Mouse (Mus musculus): ENCODE measurements around the gene Marco. TPM values are rescaled to one million over a fixed set of nuclear protein-coding genes. Genes with fewer than 3 reads are reported as not detected.

Gene Marco
- polyA plus RNA-seq, 1 experiment, result 35.3 TPM

GRCm38 (mm10) chr1:120449662-120450061 lies 55.2 kb downstream of the Marco start:
- Histone ChIP-seq H3K4me3 (ENCODE audit: extremely low read depth, insufficient read depth, insufficient read length) (no peak overlapping the region), H3K36me3 (ENCODE audit: control insufficient read depth, insufficient read depth, low read length) (no peaks in the 10 kb centered on the region), H3K27me3 (ENCODE audit: control insufficient read depth, insufficient read depth, low read length) (no peaks in the 10 kb centered on the region), H3K4me1 (ENCODE audit: control insufficient read depth, insufficient read depth, insufficient read length) (no peaks in the 10 kb centered on the region), H3K27ac (ENCODE audit: insufficient read depth, low read length) (no peak overlapping the region)
- no peak for DNase-seq (ENCODE audit: low read depth in 1 of 2, low spot score in 2 of 2)
- 9% methylated on average over 2 of the region's 2 CpGs for WGBS
- TF ChIP-seq POLR2A (IDR thresholded peaks at IDR 0.05; ENCODE audit: low read depth, low read length), result no peak
- no peak for TF ChIP-seq CTCF (IDR thresholded peaks at IDR 0.05; ENCODE audit: extremely low read depth, insufficient read depth, insufficient read length, insufficient replicate concordance)

GRCm38 (mm10) chr1:120443228-120443639 lies 61.6 kb downstream of the Marco start:
- 8% methylated on average over 3 of the region's 3 CpGs for WGBS
- no peak overlapping the region for H3K4me3 ChIP-seq (ENCODE audit: extremely low read depth, insufficient read depth, insufficient read length)
- H3K27me3 ChIP-seq (ENCODE audit: control insufficient read depth, insufficient read depth, low read length), result no peaks in the 10 kb centered on the region

GRCm38 (mm10) chr1:120441587-120441986 lies 63.2 kb downstream of the Marco start:
- H3K36me3 ChIP-seq (ENCODE audit: control insufficient read depth, insufficient read depth, low read length), result no peaks in the 10 kb centered on the region

More at GRCm38 (mm10) chr1:120443228-120443639, 61.6 kb downstream of the Marco start:
- no peaks in the 10 kb centered on the region; the same call in 1 of the 2 replicates for H3K4me1 ChIP-seq (ENCODE audit: control insufficient read depth, insufficient read depth, insufficient read length)
- no peak overlapping the region for H3K27ac ChIP-seq (ENCODE audit: insufficient read depth, low read length)
- no peak for DNase-seq (ENCODE audit: low read depth in 1 of 2, low spot score in 2 of 2)
- no peak for TF ChIP-seq POLR2A (IDR thresholded peaks at IDR 0.05; ENCODE audit: low read depth, low read length)
- TF ChIP-seq CTCF (IDR thresholded peaks at IDR 0.05; ENCODE audit: extremely low read depth, insufficient read depth, insufficient read length, insufficient replicate concordance), result no peak
- no peaks in the 10 kb centered on the region for H3K36me3 ChIP-seq (ENCODE audit: control insufficient read depth, insufficient read depth, low read length)

GRCm38 (mm10) chr1:120435591-120435990 lies 69.2 kb downstream of the Marco start:
- no peaks in the 10 kb centered on the region for H3K27me3 ChIP-seq (ENCODE audit: control insufficient read depth, insufficient read depth, low read length)
- no peak overlapping the region for H3K4me3 ChIP-seq (ENCODE audit: extremely low read depth, insufficient read depth, insufficient read length)
- 89% methylated on average over 5 of the region's 5 CpGs for WGBS
- TF ChIP-seq POLR2A (IDR thresholded peaks at IDR 0.05; ENCODE audit: low read depth, low read length), result no peak
- no peak overlapping the region for H3K27ac ChIP-seq (ENCODE audit: insufficient read depth, low read length)
- no peaks in the 10 kb centered on the region for H3K4me1 ChIP-seq (ENCODE audit: control insufficient read depth, insufficient read depth, insufficient read length)
- H3K36me3 ChIP-seq (ENCODE audit: control insufficient read depth, insufficient read depth, low read length), result no peaks in the 10 kb centered on the region
- DNase-seq (ENCODE audit: low read depth in 1 of 2, low spot score in 2 of 2), result no peak

More at GRCm38 (mm10) chr1:120441587-120441986, 63.2 kb downstream of the Marco start:
- H3K4me3 ChIP-seq (ENCODE audit: extremely low read depth, insufficient read depth, insufficient read length), result no peak overlapping the region
- TF ChIP-seq CTCF (IDR thresholded peaks at IDR 0.05; ENCODE audit: extremely low read depth, insufficient read depth, insufficient read length, insufficient replicate concordance), result no peak
- no peaks in the 10 kb centered on the region; the same call in 1 of the 2 replicates for H3K4me1 ChIP-seq (ENCODE audit: control insufficient read depth, insufficient read depth, insufficient read length)
- H3K27me3 ChIP-seq (ENCODE audit: control insufficient read depth, insufficient read depth, low read length), result no peaks in the 10 kb centered on the region
- no peak for DNase-seq (ENCODE audit: low read depth in 1 of 2, low spot score in 2 of 2)
- no peak overlapping the region for H3K27ac ChIP-seq (ENCODE audit: insufficient read depth, low read length)
- 12% methylated on average over 2 of the region's 2 CpGs for WGBS

- Histone ChIP-seq H3K27me3 (ENCODE audit: control insufficient read depth, insufficient read depth, low read length) (no peaks in the 10 kb centered on the region), H3K27ac (ENCODE audit: insufficient read depth, low read length) (no peak overlapping the region), H3K4me3 (ENCODE audit: extremely low read depth, insufficient read depth, insufficient read length) (no peak overlapping the region), H3K4me1 (ENCODE audit: control insufficient read depth, insufficient read depth, insufficient read length) (no peaks in the 10 kb centered on the region), H3K36me3 (ENCODE audit: control insufficient read depth, insufficient read depth, low read length) (no peaks in the 10 kb centered on the region)
- DNase-seq (ENCODE audit: low read depth in 1 of 2, low spot score in 2 of 2), result no peak
- 65% methylated on average over 5 of the region's 5 CpGs for WGBS
- TF ChIP-seq POLR2A (IDR thresholded peaks at IDR 0.05; ENCODE audit: low read depth, low read length) (no peak), CTCF (IDR thresholded peaks at IDR 0.05; ENCODE audit: extremely low read depth, insufficient read depth, insufficient read length, insufficient replicate concordance) (no peak)
Observed at GRCm38 (mm10) chr1:120430171-120430570, 74.7 kb downstream of the Marco start.

- Histone ChIP-seq H3K4me3 (ENCODE audit: extremely low read depth, insufficient read depth, insufficient read length) (no peak overlapping the region), H3K27me3 (ENCODE audit: control insufficient read depth, insufficient read depth, low read length) (no peaks in the 10 kb centered on the region), H3K36me3 (ENCODE audit: control insufficient read depth, insufficient read depth, low read length) (no peaks in the 10 kb centered on the region), H3K4me1 (ENCODE audit: control insufficient read depth, insufficient read depth, insufficient read length) (no peaks in the 10 kb centered on the region), H3K27ac (ENCODE audit: insufficient read depth, low read length) (no peak overlapping the region)
- no peak for DNase-seq (ENCODE audit: low read depth in 1 of 2, low spot score in 2 of 2)
- WGBS, result 88% methylated on average over 8 of the region's 8 CpGs
- no peak for TF ChIP-seq POLR2A (IDR thresholded peaks at IDR 0.05; ENCODE audit: low read depth, low read length)
- no peak for TF ChIP-seq CTCF (IDR thresholded peaks at IDR 0.05; ENCODE audit: extremely low read depth, insufficient read depth, insufficient read length, insufficient replicate concordance)
Observed at GRCm38 (mm10) chr1:120425587-120425986, 79.2 kb downstream of the Marco start.

Other genes with a start within 250 kb of the Marco start
- gene Steap3, start 232.3 kb downstream of the Marco start, polyA plus RNA-seq (2012; rRNA removed), result 16.2 and 37.3 TPM in 2 replicates
- gene C1ql2, start 164.4 kb downstream of the Marco start, polyA plus RNA-seq (2012; rRNA removed), result not detected in 2 replicates
- 0.02 TPM in 1 of 2 replicates, not detected in the other for gene En1, start 97.4 kb upstream of the Marco start, polyA plus RNA-seq (2012; rRNA removed)

Data from spleen, adult 2 months (tissue).